Mouse (Mus musculus) brain, adult 2 months (tissue): ENCODE data around the gene Dnaic1.
"Not testable (repeated sequence)": the region's sequence is repeated elsewhere in the genome, so short reads cannot be mapped to it uniquely, and the experiment has no call there.

Experiments
- DNase-seq: peaks from one replicate; pipeline ENCODE4 v3.0.0; 2011; ENCODE audit warnings: low read depth, low spot score

The Dnaic1 gene

DNA sequence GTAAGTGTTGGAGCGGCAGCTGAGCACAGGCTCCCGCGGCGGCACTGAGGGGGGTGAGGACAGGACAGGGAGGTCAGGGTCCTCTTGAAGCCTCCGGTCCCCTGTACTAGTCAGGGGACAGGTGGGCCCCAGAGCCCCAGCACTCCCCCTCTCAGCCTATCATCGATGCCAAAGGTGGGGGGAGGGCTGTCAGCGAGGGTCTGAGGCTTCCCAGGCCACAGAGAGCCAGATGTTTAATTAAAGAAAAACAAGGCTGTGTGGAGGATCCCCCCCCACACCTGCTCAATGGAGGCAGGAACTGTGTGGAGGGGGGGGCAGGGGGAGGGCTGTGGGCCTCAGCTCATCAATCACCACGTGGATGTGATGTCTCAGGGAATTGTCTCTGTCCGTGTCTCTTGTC, 94.0 kb downstream of the Dnaic1 start:
- DNase-seq = no peak

DNA sequence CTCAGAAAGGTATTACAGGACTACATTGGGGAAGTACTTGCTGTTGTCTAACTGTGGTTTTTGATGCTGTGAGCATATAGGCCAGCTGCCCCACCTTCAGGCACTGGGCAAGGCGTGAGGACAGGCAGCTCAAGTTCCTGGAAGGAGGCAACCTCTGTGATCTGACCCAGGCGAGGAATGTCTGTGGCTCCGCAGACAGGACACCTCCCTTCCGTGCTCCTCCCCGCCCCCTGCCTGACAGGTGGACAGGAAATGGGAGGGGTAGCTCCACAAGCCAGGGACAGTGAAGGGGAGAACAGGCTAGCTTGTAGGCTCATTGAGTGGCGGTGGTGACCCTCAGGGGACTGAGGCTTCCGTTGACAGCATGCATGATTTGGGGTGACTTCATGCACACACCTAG, 95.0 kb downstream of the Dnaic1 start:
- DNase-seq = no peak

DNA sequence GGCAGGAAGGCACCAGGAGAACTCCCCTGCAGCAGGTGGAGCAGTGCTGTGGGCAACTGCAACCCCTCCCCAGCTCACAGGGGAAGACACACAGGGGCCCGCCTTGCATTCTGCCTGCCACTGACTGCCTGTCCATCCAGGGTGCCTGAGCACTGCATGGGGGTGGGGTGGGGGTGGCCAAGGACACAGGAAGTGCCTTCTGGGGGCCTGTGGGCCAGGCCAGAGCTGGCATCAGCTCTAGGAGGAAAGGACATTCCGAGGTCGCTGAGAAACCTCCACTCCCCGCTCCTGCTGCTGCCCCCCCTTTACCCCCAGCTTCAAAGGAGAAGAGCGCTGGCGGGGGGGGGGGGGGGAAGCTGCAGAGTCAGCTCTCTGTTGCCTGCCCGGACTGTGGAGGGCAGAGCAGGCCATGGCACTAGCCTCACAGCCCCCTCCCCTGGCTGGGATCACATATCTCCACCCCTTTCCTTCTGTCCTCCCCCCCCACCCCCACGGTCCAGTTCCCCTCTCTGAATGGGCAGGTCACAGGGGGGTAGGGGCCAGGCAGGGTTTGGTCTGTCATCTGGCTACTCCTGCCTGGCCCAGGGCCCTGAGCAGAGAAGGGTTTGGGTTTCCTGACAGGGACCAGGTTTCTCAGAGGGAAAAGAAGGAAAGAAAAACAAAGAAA, 95.6 kb downstream of the Dnaic1 start:
- no peak for DNase-seq

DNA sequence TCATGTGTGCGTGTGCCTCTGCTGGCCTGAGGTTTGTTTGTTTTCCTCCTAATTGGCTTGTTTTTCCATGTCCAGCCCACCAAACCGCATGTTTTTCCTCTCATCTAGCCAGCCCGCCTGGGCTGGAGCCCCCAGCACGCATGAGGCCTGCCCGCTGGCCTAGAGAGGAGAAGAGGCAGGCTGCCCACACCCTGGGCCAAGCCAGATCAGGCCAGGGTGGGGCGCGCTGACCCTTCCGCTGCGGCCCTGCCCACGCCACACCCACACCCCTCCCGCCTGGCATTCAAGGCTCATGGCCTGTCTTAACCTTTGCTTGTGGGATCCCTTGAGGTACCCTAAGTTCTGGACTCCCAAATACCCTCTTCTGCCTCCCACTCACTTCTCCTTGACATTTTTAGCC, 97.1 kb downstream of the Dnaic1 start:
- no peak for DNase-seq

DNA sequence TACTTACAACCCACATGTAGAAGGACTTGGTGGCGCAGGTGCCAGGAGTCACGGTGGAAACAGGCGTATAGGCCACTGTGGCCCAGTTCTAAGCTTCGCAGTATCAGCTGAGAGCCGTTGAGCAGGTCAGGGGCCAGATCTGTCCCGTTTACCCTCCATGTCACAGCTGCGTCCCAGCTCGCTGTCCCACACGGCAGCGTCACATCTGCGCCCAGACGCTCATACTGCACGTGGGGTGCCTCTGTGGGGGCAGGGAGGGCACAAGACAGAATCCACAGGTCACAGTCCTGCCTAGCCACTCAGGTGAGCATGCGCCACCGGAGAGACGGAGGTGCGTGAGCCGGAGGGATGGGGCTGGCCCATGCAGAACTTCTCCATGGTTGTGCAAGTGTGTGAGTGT, 101.3 kb downstream of the Dnaic1 start:
- DNase-seq = no peak

DNA sequence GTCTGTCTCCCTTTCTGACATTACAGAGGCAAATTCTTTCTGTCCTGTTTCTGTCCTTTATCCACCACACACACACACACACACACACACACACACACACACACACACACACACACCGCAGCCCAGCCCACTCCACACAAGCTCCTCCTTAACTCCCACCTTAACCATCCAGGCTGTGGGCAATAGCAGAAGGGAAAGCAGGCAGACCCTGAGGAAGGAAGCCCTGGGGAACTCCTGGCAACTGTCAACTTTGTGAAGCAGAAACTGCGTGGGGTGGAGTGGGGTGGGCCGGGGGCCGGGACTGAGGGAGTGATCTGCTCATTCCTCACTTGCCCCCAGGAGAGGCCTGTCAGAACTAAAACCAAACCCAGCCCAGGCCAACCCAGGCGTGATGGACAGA, 101.9 kb downstream of the Dnaic1 start:
- DNase-seq = no peak

DNA sequence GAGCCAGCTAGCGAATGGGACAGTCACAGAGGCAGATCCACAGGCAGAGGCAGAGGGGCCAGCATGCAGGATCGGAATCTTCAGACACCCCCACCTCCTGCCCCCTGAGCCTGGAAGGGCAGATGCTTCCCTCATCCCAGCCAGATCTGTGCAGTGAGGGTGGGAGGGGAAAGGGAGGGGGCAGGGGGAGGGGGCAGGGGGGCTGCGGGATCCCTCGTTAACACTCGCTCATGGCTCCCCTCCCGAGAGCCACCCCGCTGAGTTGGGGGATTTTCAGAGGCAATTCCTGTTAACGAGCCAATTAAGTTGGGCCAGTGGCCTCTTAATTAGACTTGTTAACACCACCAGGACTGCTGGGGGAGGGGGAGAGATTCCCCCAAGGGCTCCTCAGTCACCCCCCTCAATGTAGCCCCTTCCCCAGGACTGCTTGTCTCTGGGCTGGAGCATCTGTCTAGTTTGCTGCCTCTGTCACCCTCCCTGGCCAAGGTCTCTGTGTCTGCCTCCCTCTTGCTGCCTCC, 102.4 kb downstream of the Dnaic1 start:
- DNase-seq = no peak

DNA sequence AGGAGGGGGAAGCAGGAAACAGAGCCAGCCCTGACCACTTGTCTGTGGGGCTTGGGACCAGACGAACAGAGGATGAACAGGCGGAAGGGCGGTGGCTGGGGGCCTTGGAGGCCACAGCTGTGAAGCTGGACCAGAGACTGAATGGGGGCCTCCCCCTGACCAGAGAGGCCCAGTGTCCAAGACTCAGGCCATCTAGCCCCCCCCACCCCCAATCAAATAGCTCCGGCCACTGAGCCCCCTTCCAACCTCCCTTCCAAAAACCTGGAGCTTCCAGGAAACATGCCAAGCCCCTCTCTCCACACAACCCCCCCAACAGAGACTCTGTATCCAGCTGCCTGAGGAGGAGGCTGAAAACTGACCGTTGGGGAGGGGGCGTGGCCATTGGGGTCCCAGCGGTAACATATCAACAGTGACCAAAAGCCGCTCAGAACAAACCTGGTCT, 103.0 kb downstream of the Dnaic1 start:
- no peak for DNase-seq

DNA sequence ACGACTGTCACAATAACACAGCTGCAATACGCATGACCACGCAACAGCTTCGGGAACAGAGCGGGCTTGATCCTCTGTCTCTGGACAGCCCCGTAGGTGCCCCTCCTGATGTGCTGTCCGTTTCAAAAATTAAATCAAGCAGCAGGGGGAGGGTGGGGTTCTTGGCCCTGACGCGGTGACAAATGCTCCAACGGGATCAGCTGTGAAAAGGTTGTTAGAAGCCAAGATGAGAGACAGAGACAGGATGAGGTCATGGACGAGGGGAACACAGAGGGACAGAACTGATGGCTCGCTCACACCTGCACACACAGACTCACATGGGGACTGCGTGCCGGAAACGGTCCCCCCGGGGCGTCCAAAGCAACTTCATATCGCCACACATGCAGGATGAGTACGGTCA, 103.6 kb downstream of the Dnaic1 start:
- DNase-seq = peak; percentile 69

DNA sequence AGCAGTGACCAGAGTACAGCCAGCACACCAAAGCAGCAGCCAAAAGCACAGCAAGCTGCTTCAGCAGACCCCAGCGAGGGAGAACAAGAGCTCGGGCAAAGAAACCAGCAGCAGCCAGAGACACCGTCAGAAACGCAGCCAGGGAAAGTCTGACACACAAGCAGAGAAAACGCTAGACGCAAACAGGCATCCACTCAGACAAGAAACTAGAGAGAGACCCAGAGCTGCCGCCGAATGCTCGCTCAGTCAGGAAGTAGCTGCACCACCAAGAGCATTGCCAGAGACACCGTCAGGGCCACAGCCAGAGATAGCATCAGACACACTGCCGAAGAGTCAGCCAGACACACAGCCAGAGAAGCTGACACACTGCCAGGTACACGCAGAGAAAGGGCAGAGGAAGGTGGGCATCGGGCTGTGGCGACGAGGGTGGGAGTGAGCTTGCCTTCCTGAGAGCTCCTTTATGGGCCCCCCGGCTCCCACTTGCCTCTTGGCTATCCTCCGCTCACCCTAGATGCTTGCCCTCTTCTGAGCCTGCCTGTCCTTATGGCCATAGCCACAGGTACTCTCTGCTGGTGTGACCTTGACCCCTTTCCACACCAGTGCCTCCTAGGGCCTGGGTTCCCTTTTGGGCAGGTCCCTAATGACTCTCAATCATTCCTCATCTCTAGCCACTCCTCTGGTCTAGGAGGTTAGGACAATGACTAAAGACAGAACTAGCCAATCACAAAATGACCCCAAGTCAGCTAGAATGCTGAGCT, 106.9 kb downstream of the Dnaic1 start:
- DNase-seq = peak; percentile 60

DNA sequence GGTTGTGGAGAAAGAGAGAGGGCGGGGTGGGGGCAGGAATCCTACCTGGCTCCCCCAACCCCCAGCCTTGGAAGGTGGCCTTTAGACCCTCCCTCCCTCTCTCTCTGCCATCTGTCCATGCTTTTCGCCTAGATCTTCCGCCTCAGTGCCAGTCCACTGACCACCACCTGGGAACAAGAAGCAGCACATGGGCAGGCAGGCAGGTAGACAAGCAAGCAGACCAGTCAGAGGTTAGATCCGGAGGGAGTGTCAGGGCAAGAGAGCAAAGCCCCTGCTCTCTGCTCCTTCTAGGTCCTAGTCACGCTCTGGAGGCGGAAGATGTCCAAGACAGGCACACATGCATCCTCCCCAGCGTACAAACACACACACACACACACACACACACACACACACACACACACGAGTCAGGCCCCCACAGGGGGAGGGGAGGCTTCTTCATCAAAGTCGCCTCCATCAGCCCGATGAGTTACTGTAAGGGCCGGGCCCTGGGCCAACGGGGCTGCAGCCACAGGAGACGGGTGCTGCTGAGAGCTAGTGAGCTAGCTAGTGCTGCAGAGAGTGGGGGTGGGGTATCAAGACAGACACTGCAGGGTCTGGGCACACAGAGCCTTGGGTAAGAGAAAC, 107.5 kb downstream of the Dnaic1 start:
- DNase-seq = peak; percentile 90

DNA sequence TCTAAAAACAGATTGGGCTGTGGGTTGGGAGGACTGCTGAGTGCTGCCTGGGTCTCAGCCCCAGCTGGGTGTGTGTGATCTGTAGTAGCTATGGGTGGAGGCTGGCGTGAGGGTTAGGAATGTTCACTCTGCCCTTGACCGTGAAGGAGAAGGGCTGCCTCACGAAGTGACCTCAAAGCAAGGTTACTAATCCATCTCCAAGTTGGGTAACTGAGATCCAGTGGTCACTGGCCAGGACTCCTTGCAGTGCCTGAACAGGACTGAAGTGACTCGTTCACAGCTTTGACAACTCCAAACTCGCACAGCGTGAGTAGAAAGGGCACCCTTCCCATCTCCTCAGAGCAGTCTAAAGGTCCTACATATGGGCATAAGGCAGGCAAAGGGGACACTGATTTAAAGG, 109.3 kb downstream of the Dnaic1 start:
- no peak for DNase-seq

DNA sequence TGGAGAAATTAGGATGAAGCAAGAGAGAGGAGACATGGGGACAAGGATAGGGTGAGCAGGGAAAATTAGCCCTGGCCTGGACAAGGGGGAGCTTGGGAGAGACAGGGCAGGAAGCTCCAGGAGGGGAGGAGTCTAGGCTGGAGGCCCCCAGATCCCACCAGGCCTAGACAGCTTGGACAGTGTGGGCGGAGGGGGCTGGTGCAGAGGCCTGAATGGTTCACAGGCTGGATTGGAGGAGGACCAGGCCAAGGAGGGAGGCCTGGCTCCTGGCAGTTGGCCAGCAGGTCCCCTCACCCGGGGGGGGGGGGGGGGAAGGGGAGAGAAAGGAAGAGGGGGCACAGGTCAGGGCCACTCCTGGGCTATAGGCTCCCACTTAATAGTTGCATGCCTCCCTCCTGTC, 109.7 kb downstream of the Dnaic1 start:
- no peak for DNase-seq

DNA sequence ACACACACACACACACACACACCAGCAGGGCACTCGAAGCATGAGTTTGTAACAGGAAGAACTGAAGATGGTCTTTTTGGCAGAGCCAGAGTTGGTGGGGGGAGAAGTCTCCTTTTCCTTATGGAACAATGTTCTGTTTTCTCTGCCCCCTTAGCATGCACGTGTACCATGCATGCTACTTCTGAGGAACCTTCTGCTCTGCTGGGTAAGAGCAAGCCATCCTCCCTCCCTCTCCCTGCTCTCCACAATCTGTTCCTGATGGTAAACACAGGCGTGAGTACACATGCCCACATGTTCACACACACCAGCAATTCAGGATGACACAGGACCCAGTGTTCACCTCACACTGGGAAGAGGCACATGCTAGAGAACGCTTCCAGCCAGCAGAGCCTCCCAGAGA, 111.6 kb downstream of the Dnaic1 start:
- DNase-seq = peak; percentile 87

DNA sequence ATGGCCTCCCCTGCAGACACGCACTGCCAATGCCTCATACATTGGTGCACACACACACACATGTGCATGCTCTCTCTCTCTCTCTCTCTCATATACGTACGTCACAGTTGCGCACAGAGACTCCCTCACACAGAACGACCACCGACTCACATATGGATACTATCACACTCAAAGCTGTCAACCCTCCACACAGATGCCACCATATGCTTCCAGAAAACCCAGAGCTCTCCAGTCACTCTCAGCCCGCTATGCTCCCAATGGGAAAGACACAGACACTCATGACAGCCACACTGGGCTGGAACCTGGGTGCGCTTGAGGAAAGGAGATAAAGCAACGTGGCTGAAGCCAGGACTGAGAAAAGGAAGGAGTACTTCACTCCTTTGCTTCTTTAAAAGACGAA, 112.4 kb downstream of the Dnaic1 start:
- peak; percentile 29 for DNase-seq

DNA sequence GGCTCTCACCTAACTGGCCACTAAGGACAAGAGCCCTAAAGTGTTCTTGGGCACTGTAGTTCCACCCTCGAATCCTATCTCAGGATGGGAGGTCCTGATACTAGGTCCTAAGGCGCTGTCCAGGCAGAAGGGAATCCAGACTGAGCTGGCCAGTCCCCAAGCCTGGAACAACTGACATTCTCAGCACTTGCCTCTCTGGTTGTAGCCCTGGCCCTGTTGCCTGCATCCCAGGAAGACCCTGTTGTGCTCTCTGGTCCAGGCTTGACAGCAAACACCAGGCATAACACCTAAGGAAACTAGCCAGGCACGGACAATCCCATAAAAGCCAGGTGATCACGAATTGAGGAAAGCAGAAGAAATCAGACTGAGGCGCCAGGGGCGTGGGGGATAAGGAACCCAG, 113.2 kb downstream of the Dnaic1 start:
- DNase-seq = no peak

DNA sequence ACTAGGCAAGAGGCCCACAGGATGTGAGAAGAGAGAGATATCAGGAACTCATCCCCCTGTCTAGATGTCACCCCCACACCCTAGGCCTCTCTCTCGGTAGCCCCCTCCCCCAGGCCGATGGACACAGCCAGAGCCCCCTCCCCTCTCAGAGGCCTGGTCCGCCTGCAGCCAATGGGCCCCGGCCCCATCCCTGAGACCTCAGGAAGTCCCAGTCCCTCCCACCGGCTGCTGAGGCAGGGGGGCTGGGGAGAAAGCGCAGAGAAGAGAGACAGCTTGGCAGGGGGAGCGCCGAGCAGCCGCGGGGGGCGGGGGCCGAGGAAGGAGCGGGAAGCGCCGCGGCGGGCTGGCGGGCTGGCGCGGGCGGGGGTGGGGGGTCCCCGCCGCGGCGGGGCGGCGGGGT, 113.7 kb downstream of the Dnaic1 start:
- not testable (repeated sequence) for DNase-seq

DNA sequence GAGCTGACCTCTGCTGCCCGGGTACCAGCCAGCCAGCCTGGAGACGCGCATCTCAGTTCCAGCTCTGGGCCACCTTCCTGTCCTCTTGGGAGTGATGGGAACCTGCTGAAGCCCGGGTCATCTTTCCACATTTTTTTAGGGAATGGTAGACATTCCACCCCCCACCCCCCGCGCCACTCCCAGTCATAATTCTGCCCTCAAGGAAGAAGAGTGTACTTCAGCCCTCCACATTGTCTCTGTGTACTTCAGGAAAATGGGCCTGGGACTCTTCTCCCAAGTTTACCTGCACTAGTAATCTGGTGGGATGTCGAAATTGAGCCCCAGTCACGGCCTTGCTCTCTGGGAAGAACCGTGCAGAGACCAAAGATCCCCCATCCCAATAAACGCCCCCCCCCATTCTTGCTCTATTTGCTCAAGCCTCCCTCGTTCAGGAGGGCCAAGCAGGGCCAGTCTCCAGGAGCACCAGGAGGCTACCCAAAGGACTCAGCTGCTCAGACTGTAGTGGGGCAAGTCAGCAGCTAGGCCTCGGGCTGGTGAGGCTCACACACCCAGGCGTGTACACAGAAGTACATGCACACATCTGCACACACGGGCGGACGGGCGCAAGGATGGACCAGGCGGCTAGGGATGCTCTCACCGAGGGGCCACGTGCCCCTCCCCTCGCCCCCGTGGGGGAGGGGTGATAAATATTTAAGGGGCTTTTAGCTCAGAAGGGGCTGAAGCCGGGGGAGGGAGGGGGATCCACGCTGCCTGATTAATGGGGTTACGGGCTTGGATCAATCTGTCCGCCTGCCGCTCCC, 114.8 kb downstream of the Dnaic1 start:
- not testable (repeated sequence) for DNase-seq

DNA sequence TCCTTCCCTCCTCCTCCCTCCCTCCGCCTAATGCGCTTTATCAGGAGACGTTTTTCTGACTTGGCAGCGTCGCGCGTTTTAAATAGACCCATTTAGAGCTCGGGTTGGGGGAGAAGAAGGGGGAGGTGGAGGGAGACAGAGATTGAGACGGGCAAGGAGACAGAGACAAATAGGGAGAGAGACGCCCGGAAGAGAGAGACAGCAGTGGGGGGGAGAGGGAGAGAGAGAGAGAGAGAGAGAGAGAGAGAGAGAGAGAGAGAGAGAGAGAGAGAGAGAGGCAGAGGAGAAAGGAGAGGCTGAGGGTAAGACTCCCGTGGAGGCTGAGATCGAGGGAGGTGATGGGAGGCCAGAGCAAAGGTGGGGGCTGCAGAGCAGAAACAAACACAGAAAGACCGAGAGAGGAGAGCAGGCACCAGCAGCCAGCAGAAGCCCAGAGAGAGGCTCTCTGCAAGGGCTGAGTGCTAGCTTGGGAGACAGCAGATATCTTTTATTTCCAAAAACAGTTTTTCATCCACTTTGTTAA, 115.4 kb downstream of the Dnaic1 start:
- not testable (repeated sequence) for DNase-seq

DNA sequence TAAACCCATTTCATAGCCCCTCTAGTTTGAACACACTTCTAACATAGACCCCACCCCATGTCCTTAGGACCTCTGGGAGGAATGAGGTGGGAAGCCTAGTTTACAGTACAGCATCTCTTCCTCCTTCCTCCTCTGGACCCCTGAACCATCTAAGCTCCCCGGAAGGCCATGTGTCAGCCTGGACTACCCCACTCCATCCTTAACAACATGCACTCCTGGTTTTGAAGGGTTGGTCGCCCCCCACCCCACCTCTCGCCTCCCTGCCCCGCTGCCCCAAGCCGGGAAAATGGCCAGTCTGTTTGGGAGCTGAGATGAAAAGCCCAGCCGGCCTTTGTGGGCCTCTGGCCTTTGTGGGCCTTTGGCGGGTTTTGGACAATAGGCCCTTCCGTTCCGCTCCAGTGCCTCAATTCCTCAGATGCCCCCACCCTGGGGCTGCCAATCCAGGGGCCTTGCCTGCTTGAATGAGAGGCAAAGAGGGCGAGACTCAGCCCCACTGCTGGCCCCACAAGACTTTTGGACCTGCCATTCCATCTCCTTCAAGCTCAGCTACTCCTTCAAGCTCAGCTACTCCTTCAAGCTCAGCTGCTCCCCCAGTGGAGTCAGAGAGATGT, 116.4 kb downstream of the Dnaic1 start:
- DNase-seq = not testable (repeated sequence)
